Mouse (Mus musculus): ENCODE results near the gene Adck2. TPM values are rescaled to one million over a fixed set of nuclear protein-coding genes. Genes with fewer than 3 reads are reported as not detected.

Adck2 gene
- polyA plus RNA-seq, 1 experiment from 2014 or later: 11.9 TPM

DNA sequence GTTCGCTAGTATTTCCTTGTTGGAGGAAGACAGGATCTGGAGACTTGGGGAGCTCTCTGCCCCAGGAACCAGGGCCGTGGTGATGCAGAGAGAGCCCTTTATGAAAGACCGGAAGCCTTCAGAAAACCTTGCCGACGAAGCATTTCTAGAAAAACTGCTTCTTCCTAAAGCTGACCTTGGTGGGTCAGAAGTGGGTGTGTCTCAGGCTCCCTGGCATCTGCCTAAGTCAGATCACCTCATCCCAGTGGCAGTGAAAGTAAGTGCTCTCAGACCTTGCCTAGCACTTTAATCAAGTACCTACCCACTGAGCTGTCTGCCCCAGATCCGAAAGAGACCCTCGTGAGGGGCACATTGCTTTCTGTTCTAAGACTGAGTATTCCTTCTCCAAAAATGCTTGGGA is 1.3 kb downstream of the Adck2 start:
- Histone ChIP-seq H3K9ac (ENCODE audit: low read depth, low read length) (peak overlapping the region; percentile 87; the same call in 1 of the 2 replicates), H3K36me3 (ENCODE audit: control insufficient read depth, insufficient read depth) (no peaks in the 10 kb centered on the region; the same call in none of the 2 replicates), H3K4me2 (ENCODE audit: low read depth, low read length) (peak overlapping the region; percentile 94), H3K4me1 (ENCODE audit: control insufficient read depth, low read depth, low read length) (peaks cover 15% of the 10 kb centered on the region), H3K9me3 (replicated peaks; ENCODE audit: control insufficient read depth, low read length) (no peaks in the 10 kb centered on the region), H3K27me3 (ENCODE audit: control insufficient read depth, insufficient read depth, low read depth, low read length) (no peaks in the 10 kb centered on the region), H3K27ac (ENCODE audit: low read length) (no peak overlapping the region), H3K4me3 (ENCODE audit: low read depth, low read length) (peak overlapping the region; percentile 88)
- WGBS (ENCODE audit: insufficient replicate concordance): 59% methylated on average over 7 of the region's 7 CpGs
- ATAC-seq (ENCODE audit: low read depth): no peak

GRCm38 (mm10) chr6:39579552-39579951 is 5.9 kb downstream of the Adck2 start:
- Histone ChIP-seq H3K4me3 (ENCODE audit: low read depth, low read length) (no peak overlapping the region), H3K4me1 (ENCODE audit: control insufficient read depth, low read depth, low read length) (peaks cover 22% of the 10 kb centered on the region), H3K36me3 (ENCODE audit: control insufficient read depth, insufficient read depth) (peaks cover 3% of the 10 kb centered on the region), H3K4me2 (ENCODE audit: low read depth, low read length) (no peak overlapping the region), H3K27ac (ENCODE audit: low read length) (no peak overlapping the region), H3K9me3 (replicated peaks; ENCODE audit: control insufficient read depth, low read length) (no peaks in the 10 kb centered on the region), H3K9ac (ENCODE audit: low read depth, low read length) (no peak overlapping the region), H3K27me3 (ENCODE audit: control insufficient read depth, insufficient read depth, low read depth, low read length) (no peaks in the 10 kb centered on the region)
- WGBS (ENCODE audit: insufficient replicate concordance): 83% methylated on average over 7 of the region's 7 CpGs
- no peak for ATAC-seq (ENCODE audit: low read depth)

- Histone ChIP-seq H3K9me3 (replicated peaks; ENCODE audit: control insufficient read depth, low read length) (no peaks in the 10 kb centered on the region), H3K9ac (ENCODE audit: low read depth, low read length) (no peak overlapping the region), H3K4me1 (ENCODE audit: control insufficient read depth, low read depth, low read length) (peaks cover 17% of the 10 kb centered on the region), H3K36me3 (ENCODE audit: control insufficient read depth, insufficient read depth) (peaks cover 3% of the 10 kb centered on the region), H3K27ac (ENCODE audit: low read length) (no peak overlapping the region), H3K4me3 (ENCODE audit: low read depth, low read length) (no peak overlapping the region), H3K27me3 (ENCODE audit: control insufficient read depth, insufficient read depth, low read depth, low read length) (no peaks in the 10 kb centered on the region), H3K4me2 (ENCODE audit: low read depth, low read length) (no peak overlapping the region)
- no peak for ATAC-seq (ENCODE audit: low read depth)
- 55% methylated on average over 2 of the region's 2 CpGs for WGBS (ENCODE audit: insufficient replicate concordance)
Measured at GRCm38 (mm10) chr6:39580558-39580957, 6.9 kb downstream of the Adck2 start.

- peak; percentile 92 for ATAC-seq (ENCODE audit: low read depth)
- Histone ChIP-seq H3K27ac (ENCODE audit: low read length) (peak overlapping the region; percentile 55), H3K4me2 (ENCODE audit: low read depth, low read length) (peak overlapping the region; percentile 19), H3K9ac (ENCODE audit: low read depth, low read length) (peak overlapping the region; percentile 21; the same call in 1 of the 2 replicates), H3K27me3 (ENCODE audit: control insufficient read depth, insufficient read depth, low read depth, low read length) (no peaks in the 10 kb centered on the region), H3K4me3 (ENCODE audit: low read depth, low read length) (no peak overlapping the region), H3K36me3 (ENCODE audit: control insufficient read depth, insufficient read depth) (peaks cover 3% of the 10 kb centered on the region), H3K9me3 (replicated peaks; ENCODE audit: control insufficient read depth, low read length) (no peaks in the 10 kb centered on the region), H3K4me1 (ENCODE audit: control insufficient read depth, low read depth, low read length) (peaks cover 17% of the 10 kb centered on the region)
- 50% methylated on average over 7 of the region's 7 CpGs for WGBS (ENCODE audit: insufficient replicate concordance)
Measured at GRCm38 (mm10) chr6:39581087-39581784, 7.6 kb downstream of the Adck2 start.

GRCm38 (mm10) chr6:39585517-39585916 is 11.8 kb downstream of the Adck2 start, which contains the start of gene Gm42420:
Gm42420 (plus strand) TSS chr6:39585753.
- H3K4me1 ChIP-seq (ENCODE audit: control insufficient read depth, low read depth, low read length): peaks cover 17% of the 10 kb centered on the region
- H3K4me2 ChIP-seq (ENCODE audit: low read depth, low read length): no peak within 1 kb of the TSS
- H3K9ac ChIP-seq (ENCODE audit: low read depth, low read length): no peak within 1 kb of the TSS
- no peak within 1 kb of the TSS for H3K27ac ChIP-seq (ENCODE audit: low read length)
- no peak within 1 kb of the TSS for H3K4me3 ChIP-seq (ENCODE audit: low read depth, low read length)
- ATAC-seq (ENCODE audit: low read depth): 0 out of 2 replicates have a peak, but pooled peaks have one; percentile 14
- H3K36me3 ChIP-seq (ENCODE audit: control insufficient read depth, insufficient read depth): peaks cover 10% of the 10 kb centered on the region
- 47% methylated on average over 6 of the region's 6 CpGs for WGBS (ENCODE audit: insufficient replicate concordance)
- H3K9me3 ChIP-seq (replicated peaks; ENCODE audit: control insufficient read depth, low read length): no peaks in the 10 kb centered on the region
- H3K27me3 ChIP-seq (ENCODE audit: control insufficient read depth, insufficient read depth, low read depth, low read length): no peaks in the 10 kb centered on the region

- 82% methylated on average over 4 of the region's 4 CpGs for WGBS (ENCODE audit: insufficient replicate concordance)
- Histone ChIP-seq H3K4me1 (ENCODE audit: control insufficient read depth, low read depth, low read length) (peaks cover 11% of the 10 kb centered on the region), H3K4me2 (ENCODE audit: low read depth, low read length) (no peak overlapping the region), H3K4me3 (ENCODE audit: low read depth, low read length) (no peak overlapping the region), H3K36me3 (ENCODE audit: control insufficient read depth, insufficient read depth) (peaks cover 7% of the 10 kb centered on the region), H3K27me3 (ENCODE audit: control insufficient read depth, insufficient read depth, low read depth, low read length) (no peaks in the 10 kb centered on the region), H3K9ac (ENCODE audit: low read depth, low read length) (no peak overlapping the region), H3K27ac (ENCODE audit: low read length) (no peak overlapping the region), H3K9me3 (replicated peaks; ENCODE audit: control insufficient read depth, low read length) (no peaks in the 10 kb centered on the region)
- ATAC-seq (ENCODE audit: low read depth): no peak
Measured at GRCm38 (mm10) chr6:39591481-39591880, 17.8 kb downstream of the Adck2 start.

- peak within 1 kb of the TSS; percentile 87 for H3K4me2 ChIP-seq (ENCODE audit: low read depth, low read length)
- H3K27ac ChIP-seq (ENCODE audit: low read length): peak within 1 kb of the TSS; percentile 89
- ATAC-seq (ENCODE audit: low read depth): peak; percentile 99
- peaks cover 11% of the 10 kb centered on the region for H3K4me1 ChIP-seq (ENCODE audit: control insufficient read depth, low read depth, low read length)
- peaks cover 7% of the 10 kb centered on the region for H3K36me3 ChIP-seq (ENCODE audit: control insufficient read depth, insufficient read depth)
- peak within 1 kb of the TSS; percentile 89 for H3K4me3 ChIP-seq (ENCODE audit: low read depth, low read length)
- H3K9ac ChIP-seq (ENCODE audit: low read depth, low read length): peak within 1 kb of the TSS; percentile 92
- no peaks in the 10 kb centered on the region for H3K27me3 ChIP-seq (ENCODE audit: control insufficient read depth, insufficient read depth, low read depth, low read length)
- H3K9me3 ChIP-seq (replicated peaks; ENCODE audit: control insufficient read depth, low read length): no peaks in the 10 kb centered on the region
- under 1% methylated on average over 56 of the region's 56 CpGs for WGBS (ENCODE audit: insufficient replicate concordance)
Measured at GRCm38 (mm10) chr6:39592401-39593214, 18.9 kb downstream of the Adck2 start, which contains the start of gene Ndufb2. Ndufb2 (plus strand) TSS chr6:39592574.

- no peak overlapping the region for H3K4me2 ChIP-seq (ENCODE audit: low read depth, low read length)
- no peak overlapping the region for H3K27ac ChIP-seq (ENCODE audit: low read length)
- H3K9ac ChIP-seq (ENCODE audit: low read depth, low read length): no peak overlapping the region
- WGBS (ENCODE audit: insufficient replicate concordance): 84% methylated on average over 3 of the region's 3 CpGs
- no peaks in the 10 kb centered on the region for H3K4me1 ChIP-seq (ENCODE audit: control insufficient read depth, low read depth, low read length)
- no peaks in the 10 kb centered on the region for H3K27me3 ChIP-seq (ENCODE audit: control insufficient read depth, insufficient read depth, low read depth, low read length)
- ATAC-seq (ENCODE audit: low read depth): no peak
- no peak overlapping the region for H3K4me3 ChIP-seq (ENCODE audit: low read depth, low read length)
- H3K36me3 ChIP-seq (ENCODE audit: control insufficient read depth, insufficient read depth): peaks cover 14% of the 10 kb centered on the region
- H3K9me3 ChIP-seq (replicated peaks; ENCODE audit: control insufficient read depth, low read length): no peaks in the 10 kb centered on the region
Measured at GRCm38 (mm10) chr6:39600851-39601250, 27.2 kb downstream of the Adck2 start.

DNA sequence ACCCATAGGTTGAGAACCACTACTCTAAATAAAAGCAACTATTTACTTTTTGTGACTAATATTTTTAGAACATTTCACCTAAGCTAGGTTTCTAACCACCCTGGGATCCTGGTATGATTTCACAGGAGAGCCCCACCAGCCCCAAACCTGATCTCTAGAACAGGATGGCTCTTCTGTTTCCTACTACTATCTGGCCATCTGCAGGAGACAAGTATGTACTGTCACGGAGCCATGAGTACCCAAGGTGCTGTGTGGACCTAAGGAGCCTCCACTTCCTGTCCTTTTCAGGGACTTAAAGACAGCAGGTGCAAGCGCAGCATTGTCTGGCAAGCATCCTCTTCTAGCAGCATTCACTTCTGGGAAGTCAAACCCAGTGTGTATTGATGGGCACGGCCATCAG is 28.2 kb downstream of the Adck2 start:
- Histone ChIP-seq H3K9me3 (replicated peaks; ENCODE audit: control insufficient read depth, low read length) (no peaks in the 10 kb centered on the region), H3K36me3 (ENCODE audit: control insufficient read depth, insufficient read depth) (peaks cover 14% of the 10 kb centered on the region), H3K27me3 (ENCODE audit: control insufficient read depth, insufficient read depth, low read depth, low read length) (no peaks in the 10 kb centered on the region), H3K9ac (ENCODE audit: low read depth, low read length) (no peak overlapping the region), H3K27ac (ENCODE audit: low read length) (no peak overlapping the region), H3K4me1 (ENCODE audit: control insufficient read depth, low read depth, low read length) (no peaks in the 10 kb centered on the region), H3K4me2 (ENCODE audit: low read depth, low read length) (no peak overlapping the region), H3K4me3 (ENCODE audit: low read depth, low read length) (no peak overlapping the region)
- no peak for ATAC-seq (ENCODE audit: low read depth)
- 58% methylated on average over 3 of the region's 3 CpGs for WGBS (ENCODE audit: insufficient replicate concordance)
